Mouse (Mus musculus): ENCODE results near the gene Ddx47.

GRCm38 (mm10) chr6:135055882-135056281, 44.5 kb downstream of the Ddx47 start:
- no peak for TF ChIP-seq TAL1 (IDR thresholded peaks at IDR 0.05; ENCODE audit: low read length)
- TF ChIP-seq GATA1 (IDR thresholded peaks at IDR 0.05; ENCODE audit: low read length), result no peak

All from erythroblast, embryonic 14.5 days (primary cell).